Mouse (Mus musculus) hindbrain, embryonic 11.5 days (tissue): ENCODE measurements around the gene Ttc32. TPM values are rescaled to one million over a fixed set of nuclear protein-coding genes. Genes with fewer than 3 reads are reported as not detected.

Experiments used
- ATAC-seq: fragments of 200-750 bp; cut with Nextera tagmentation; 2 replicates; pipeline ENCODE4 v1.8.0; 2017; ENCODE audit warnings: mild to moderate bottlenecking, moderate TSS enrichment, moderate library complexity; ENCODE audit not compliant: low FRiP score
- DNase-seq: peaks from one replicate; pipeline ENCODE4 v3.0.0-alpha.2; 2015; ENCODE audit warnings: low spot score
- H3K27ac ChIP-seq: fragments of 300-500 bp; sonication (generic); 2 replicates; pipeline ENCODE4 v1.5.1; 2014; ENCODE audit warnings: mild to moderate bottlenecking, low read depth, low read length
- H3K27me3 ChIP-seq: fragments of 300-500 bp; sonication (generic); 2 replicates; pipeline ENCODE4 v1.6.1; 2014; ENCODE audit warnings: mild to moderate bottlenecking, low read length, moderate library complexity, mixed read lengths; ENCODE audit not compliant: control insufficient read depth, insufficient read depth
- H3K36me3 ChIP-seq: fragments of 300-500 bp; sonication (generic); 2 replicates; pipeline ENCODE4 v1.6.1; 2014; ENCODE audit warnings: mild to moderate bottlenecking, low read length, moderate library complexity, mixed read lengths; ENCODE audit not compliant: control insufficient read depth, insufficient read depth
- H3K4me1 ChIP-seq: fragments of 300-500 bp; sonication (generic); replicated peaks from 2 replicates; pipeline ENCODE4 v1.6.1; 2014; ENCODE audit warnings: low read length, mixed read lengths; ENCODE audit not compliant: control insufficient read depth, insufficient read depth
- H3K4me2 ChIP-seq: fragments of 300-500 bp; sonication (generic); replicated peaks from 2 replicates; pipeline ENCODE4 v1.6.1; 2014; ENCODE audit warnings: mild to moderate bottlenecking, low read depth, low read length
- H3K4me3 ChIP-seq: fragments of 300-500 bp; sonication (generic); 2 replicates; pipeline ENCODE4 v1.5.1; 2014; ENCODE audit warnings: low read depth, low read length
- H3K9ac ChIP-seq: fragments of 300-500 bp; sonication (generic); 2 replicates; pipeline ENCODE4 v1.6.1; 2014; ENCODE audit warnings: low read depth, low read length
- H3K9me3 ChIP-seq: fragments of 300-500 bp; sonication (generic); 2 replicates; pipeline ENCODE4 v1.6.1; 2016; ENCODE audit warnings: low read length; ENCODE audit not compliant: control insufficient read depth
- WGBS: fragments of 180-500 bp; shearing (Covaris S2); extraction: QIAGEN DNeasy Blood & Tissue Kit; methylation state at CpG from one replicate; pipeline ENCODE4 v1.1.7; 2014; 5-methylcytosine and 5-hydroxymethylcytosine counted together
- polyA plus RNA-seq: library from polyadenylated mRNA; unstranded; fragments of >200 nt; fragmentation: Nextera tagmentation; extraction: Ambion mirVana; gene quantifications from 2 replicates; pipeline ENCODE4 v1.2.1, GENCODE M21; 2014

Gene Ttc32
- polyA plus RNA-seq, 1 experiment from 2014 or later: 23.4 TPM

GRCm38 (mm10) chr12:9052075-9052829 is 22.5 kb downstream of the Ttc32 start:
- WGBS: 59% methylated on average over 8 of the region's 8 CpGs
- H3K27me3 ChIP-seq: no peaks in the 10 kb centered on the region
- no peaks in the 10 kb centered on the region for H3K9me3 ChIP-seq
- no peak overlapping the region for H3K27ac ChIP-seq
- no peak overlapping the region for H3K4me2 ChIP-seq
- H3K36me3 ChIP-seq: no peaks in the 10 kb centered on the region
- ATAC-seq: peak; percentile 83
- no peaks in the 10 kb centered on the region for H3K4me1 ChIP-seq
- no peak overlapping the region for H3K4me3 ChIP-seq
- peak; percentile 87 for DNase-seq
- no peak overlapping the region for H3K9ac ChIP-seq

DNA sequence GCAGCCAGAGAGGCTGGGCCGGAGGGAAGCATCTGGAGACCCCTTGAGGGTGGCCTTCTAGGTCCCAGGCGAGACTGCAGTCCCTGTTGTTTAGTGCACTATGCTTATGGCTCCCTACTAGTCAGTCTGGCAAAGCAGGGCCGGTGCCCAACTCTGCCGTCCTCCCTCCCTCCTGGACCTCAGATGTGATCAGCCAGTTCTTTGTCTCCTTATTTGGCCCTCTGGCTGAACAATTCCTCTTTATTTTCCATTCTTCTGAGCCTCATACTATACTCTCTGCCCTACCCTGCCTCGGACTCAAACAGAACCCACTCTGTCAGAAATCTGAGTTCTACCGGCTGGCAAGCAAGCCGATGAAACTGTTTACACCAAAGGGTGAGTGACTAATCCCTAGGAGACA is 23.5 kb downstream of the Ttc32 start:
- 59% methylated on average over 7 of the region's 7 CpGs for WGBS
- no peak overlapping the region for H3K4me3 ChIP-seq
- H3K4me2 ChIP-seq: no peak overlapping the region
- ATAC-seq: no peak
- H3K27me3 ChIP-seq: no peaks in the 10 kb centered on the region
- H3K27ac ChIP-seq: no peak overlapping the region
- H3K4me1 ChIP-seq: no peaks in the 10 kb centered on the region
- no peaks in the 10 kb centered on the region for H3K9me3 ChIP-seq
- no peak for DNase-seq
- no peaks in the 10 kb centered on the region for H3K36me3 ChIP-seq
- H3K9ac ChIP-seq: no peak overlapping the region

GRCm38 (mm10) chr12:9054012-9054411 is 24.2 kb downstream of the Ttc32 start:
- WGBS: 77% methylated on average over 2 of the region's 2 CpGs
- Histone ChIP-seq H3K27me3 (no peaks in the 10 kb centered on the region), H3K4me3 (no peak overlapping the region), H3K4me1 (no peaks in the 10 kb centered on the region), H3K9me3 (no peaks in the 10 kb centered on the region), H3K27ac (no peak overlapping the region), H3K36me3 (no peaks in the 10 kb centered on the region), H3K9ac (no peak overlapping the region), H3K4me2 (no peak overlapping the region)
- DNase-seq (no peak), ATAC-seq (no peak)

DNA sequence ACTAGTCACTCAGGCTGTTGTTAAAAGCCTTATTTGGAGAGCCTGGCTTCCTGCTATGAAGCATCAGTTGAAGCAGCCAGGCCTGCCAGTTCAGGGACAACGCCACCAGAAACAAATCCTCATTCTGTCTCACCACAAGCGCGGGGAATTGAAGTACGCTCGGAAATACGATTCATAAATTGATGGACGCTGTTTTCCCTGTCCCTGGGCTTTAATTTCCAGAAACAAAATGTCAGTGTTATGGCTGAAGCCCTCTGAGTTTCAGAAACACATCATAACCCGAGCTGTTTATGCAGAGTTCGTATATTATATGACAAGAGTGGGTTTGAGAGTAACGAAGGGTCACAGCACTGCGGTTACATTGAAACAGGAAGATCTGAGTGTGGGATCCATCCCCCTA is 25.5 kb downstream of the Ttc32 start:
- H3K9ac ChIP-seq: no peak overlapping the region
- DNase-seq: no peak
- ATAC-seq: no peak
- H3K36me3 ChIP-seq: no peaks in the 10 kb centered on the region
- H3K4me2 ChIP-seq: no peak overlapping the region
- no peaks in the 10 kb centered on the region for H3K4me1 ChIP-seq
- no peaks in the 10 kb centered on the region for H3K9me3 ChIP-seq
- H3K27ac ChIP-seq: no peak overlapping the region
- WGBS: 79% methylated on average over 11 of the region's 11 CpGs
- H3K27me3 ChIP-seq: no peaks in the 10 kb centered on the region
- no peak overlapping the region for H3K4me3 ChIP-seq

- no peak for ATAC-seq
- Histone ChIP-seq H3K27me3 (no peaks in the 10 kb centered on the region), H3K4me3 (no peak overlapping the region), H3K9ac (no peak overlapping the region), H3K4me1 (no peaks in the 10 kb centered on the region), H3K4me2 (no peak overlapping the region), H3K9me3 (no peaks in the 10 kb centered on the region), H3K36me3 (no peaks in the 10 kb centered on the region), H3K27ac (no peak overlapping the region)
- 93% methylated on average over 3 of the region's 3 CpGs for WGBS
- DNase-seq: no peak
These were observed 29.7 kb downstream of the Ttc32 start for GRCm38 (mm10) chr12:9059502-9059901.

DNA sequence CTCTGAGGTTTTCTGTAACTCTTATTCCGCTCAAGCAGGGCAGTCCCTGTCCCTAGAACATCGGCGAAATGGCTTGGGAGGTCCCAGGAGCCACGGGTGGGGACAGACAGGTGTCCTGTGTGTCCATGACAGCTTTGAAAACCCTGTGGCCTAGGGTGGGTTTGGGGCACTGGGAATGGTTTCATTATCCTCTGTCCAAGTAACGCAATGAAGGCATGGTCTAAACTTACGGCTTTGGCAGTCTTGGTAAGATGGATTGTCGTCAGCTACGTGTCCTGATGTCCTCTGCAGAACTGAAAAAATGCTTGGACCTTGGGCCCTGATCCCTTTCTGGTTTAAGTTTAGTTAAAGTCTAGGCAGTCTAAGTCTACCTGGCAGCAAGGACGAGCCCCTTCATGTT is 30.2 kb downstream of the Ttc32 start:
- Histone ChIP-seq H3K27ac (no peak overlapping the region), H3K36me3 (no peaks in the 10 kb centered on the region), H3K4me2 (no peak overlapping the region), H3K27me3 (no peaks in the 10 kb centered on the region), H3K9me3 (no peaks in the 10 kb centered on the region), H3K9ac (no peak overlapping the region), H3K4me3 (no peak overlapping the region), H3K4me1 (no peaks in the 10 kb centered on the region)
- 90% methylated on average over 9 of the region's 9 CpGs for WGBS
- DNase-seq: no peak
- no peak for ATAC-seq

DNA sequence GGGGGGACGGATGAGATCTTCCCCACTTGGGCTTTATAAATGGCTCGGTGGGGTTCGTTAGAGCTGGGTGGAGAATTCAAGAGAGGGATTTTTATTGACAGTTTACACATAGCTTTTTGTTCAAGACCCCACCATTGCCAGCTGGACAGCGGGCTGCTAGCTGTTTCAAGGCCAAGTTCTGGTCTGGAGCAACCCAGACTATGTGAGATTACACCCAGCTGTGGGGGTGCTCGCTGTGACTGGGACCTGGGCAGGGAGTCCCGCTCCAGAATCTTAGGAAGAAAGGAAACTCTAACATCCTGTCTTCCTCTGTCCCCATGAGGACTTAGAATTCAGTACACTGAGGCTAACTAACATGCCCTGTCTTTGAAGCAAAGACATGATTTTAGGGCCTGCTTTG is 33.8 kb downstream of the Ttc32 start:
- Histone ChIP-seq H3K4me2 (no peak overlapping the region), H3K4me1 (no peaks in the 10 kb centered on the region), H3K4me3 (no peak overlapping the region), H3K9me3 (no peaks in the 10 kb centered on the region), H3K36me3 (no peaks in the 10 kb centered on the region), H3K9ac (no peak overlapping the region), H3K27me3 (no peaks in the 10 kb centered on the region), H3K27ac (no peak overlapping the region)
- ATAC-seq (no peak), DNase-seq (no peak)
- WGBS: 78% methylated on average over 6 of the region's 6 CpGs

DNA sequence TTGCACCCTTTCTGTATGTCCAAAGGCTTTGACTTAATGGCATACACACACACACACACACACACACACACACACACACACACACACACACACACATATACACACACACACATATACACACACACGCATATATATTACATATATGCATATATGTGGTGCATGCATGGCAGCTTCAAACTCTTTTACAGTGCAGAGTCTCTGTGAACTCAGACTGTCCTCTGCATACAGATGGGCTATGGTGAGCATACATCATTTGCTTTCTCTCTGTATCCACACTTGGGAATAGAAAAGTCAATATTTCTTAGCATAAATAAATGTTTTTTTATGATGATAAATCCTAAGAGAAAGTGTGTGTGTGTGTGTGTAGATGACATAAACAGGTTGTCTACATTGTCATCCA is 41.3 kb downstream of the Ttc32 start:
- no peak for ATAC-seq
- WGBS: 93% methylated on average over 1 of the region's 1 CpGs

GRCm38 (mm10) chr12:9071493-9071892 is 41.7 kb downstream of the Ttc32 start:
- Histone ChIP-seq H3K36me3 (no peaks in the 10 kb centered on the region), H3K9ac (no peak overlapping the region), H3K4me2 (no peak overlapping the region), H3K27ac (no peak overlapping the region), H3K9me3 (no peaks in the 10 kb centered on the region), H3K4me3 (no peak overlapping the region), H3K4me1 (no peaks in the 10 kb centered on the region), H3K27me3 (no peaks in the 10 kb centered on the region)
- ATAC-seq (peak; percentile 74), DNase-seq (no peak)
- 59% methylated on average over 4 of the region's 4 CpGs for WGBS

More for the DNA sequence above, 41.3 kb downstream of the Ttc32 start:
- Histone ChIP-seq H3K4me2 (no peak overlapping the region), H3K27ac (no peak overlapping the region), H3K4me3 (no peak overlapping the region), H3K4me1 (no peaks in the 10 kb centered on the region), H3K9ac (no peak overlapping the region), H3K9me3 (no peaks in the 10 kb centered on the region), H3K27me3 (no peaks in the 10 kb centered on the region), H3K36me3 (no peaks in the 10 kb centered on the region)
- no peak for DNase-seq
